Mouse (Mus musculus) forebrain, embryonic 10.5 days (tissue): ENCODE measurements around the gene Slc38a6. TPM values are rescaled to one million over a fixed set of nuclear protein-coding genes. Genes with fewer than 3 reads are reported as not detected.

Source experiments
- DNase-seq: peaks from one replicate; pipeline ENCODE4 v3.0.0-alpha.2; 2017; ENCODE audit warnings: low spot score; ENCODE audit errors: extremely low spot score
- H3K27ac ChIP-seq: fragments of 300-500 bp; sonication (generic); 2 replicates; pipeline ENCODE4 v1.5.1; 2016; ENCODE audit warnings: mild to moderate bottlenecking
- H3K27me3 ChIP-seq: fragments of 300-500 bp; sonication (generic); 2 replicates; pipeline ENCODE4 v1.6.1; 2016; ENCODE audit warnings: mild to moderate bottlenecking; ENCODE audit not compliant: poor library complexity, severe bottlenecking
- H3K36me3 ChIP-seq: fragments of 300-500 bp; sonication (generic); replicated peaks from 2 replicates; pipeline ENCODE4 v1.6.1; 2016; ENCODE audit warnings: mild to moderate bottlenecking, moderate library complexity
- H3K4me1 ChIP-seq: fragments of 300-500 bp; sonication (generic); 2 replicates; pipeline ENCODE4 v1.6.1; 2016
- H3K4me3 ChIP-seq: fragments of 300-500 bp; sonication (generic); 2 replicates; pipeline ENCODE4 v1.5.1; 2016; ENCODE audit warnings: mild to moderate bottlenecking, moderate library complexity
- H3K9me3 ChIP-seq: fragments of 300-500 bp; sonication (generic); 2 replicates; pipeline ENCODE4 v1.6.1; 2016; ENCODE audit warnings: mild to moderate bottlenecking, moderate library complexity
- WGBS: fragments of 180-500 bp; shearing (Covaris S2); methylation state at CpG from one replicate; pipeline ENCODE4 v1.1.7; 2016; 5-methylcytosine and 5-hydroxymethylcytosine counted together
- polyA plus RNA-seq: library from polyadenylated mRNA; unstranded; fragments of >200 nt; fragmentation: Nextera tagmentation; extraction: Ambion mirVana; gene quantifications from 2 replicates; pipeline ENCODE4 v1.2.1, GENCODE M21; 2016

The Slc38a6 gene
- polyA plus RNA-seq, 1 experiment from 2014 or later = 8.9 TPM

- Histone ChIP-seq H3K27ac (no peak overlapping the region), H3K36me3 (peaks cover 25% of the 10 kb centered on the region), H3K27me3 (no peaks in the 10 kb centered on the region), H3K4me3 (no peak overlapping the region), H3K9me3 (no peaks in the 10 kb centered on the region), H3K4me1 (peaks cover 23% of the 10 kb centered on the region)
- DNase-seq = no peak
- WGBS = 88% methylated on average over 3 of the region's 3 CpGs
Measured at GRCm38 (mm10) chr12:73288626-73289025, 2.0 kb downstream of the Slc38a6 start.

DNA sequence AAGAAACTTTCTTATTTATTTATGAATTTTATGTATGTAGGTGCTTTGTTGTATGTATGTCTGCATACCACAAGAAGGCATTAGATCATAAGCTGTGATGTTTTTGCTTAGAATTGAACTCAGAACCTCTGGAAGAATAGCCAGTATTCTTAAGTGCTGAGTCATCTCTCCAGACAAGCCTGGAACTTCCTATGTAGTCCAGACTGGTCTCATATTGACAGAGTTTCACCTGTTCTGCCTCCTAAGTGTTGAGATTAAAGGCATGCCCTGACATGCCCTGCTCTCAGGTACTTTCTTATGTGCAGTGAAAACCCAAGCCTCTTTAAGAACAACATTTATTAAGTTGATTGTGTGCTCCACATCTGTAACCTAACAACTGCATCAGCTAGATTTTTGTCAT, 8.3 kb downstream of the Slc38a6 start:
- Histone ChIP-seq H3K27me3 (no peaks in the 10 kb centered on the region), H3K4me3 (no peak overlapping the region), H3K27ac (no peak overlapping the region), H3K4me1 (no peaks in the 10 kb centered on the region), H3K36me3 (peaks cover 25% of the 10 kb centered on the region), H3K9me3 (no peaks in the 10 kb centered on the region)
- DNase-seq = no peak

DNA sequence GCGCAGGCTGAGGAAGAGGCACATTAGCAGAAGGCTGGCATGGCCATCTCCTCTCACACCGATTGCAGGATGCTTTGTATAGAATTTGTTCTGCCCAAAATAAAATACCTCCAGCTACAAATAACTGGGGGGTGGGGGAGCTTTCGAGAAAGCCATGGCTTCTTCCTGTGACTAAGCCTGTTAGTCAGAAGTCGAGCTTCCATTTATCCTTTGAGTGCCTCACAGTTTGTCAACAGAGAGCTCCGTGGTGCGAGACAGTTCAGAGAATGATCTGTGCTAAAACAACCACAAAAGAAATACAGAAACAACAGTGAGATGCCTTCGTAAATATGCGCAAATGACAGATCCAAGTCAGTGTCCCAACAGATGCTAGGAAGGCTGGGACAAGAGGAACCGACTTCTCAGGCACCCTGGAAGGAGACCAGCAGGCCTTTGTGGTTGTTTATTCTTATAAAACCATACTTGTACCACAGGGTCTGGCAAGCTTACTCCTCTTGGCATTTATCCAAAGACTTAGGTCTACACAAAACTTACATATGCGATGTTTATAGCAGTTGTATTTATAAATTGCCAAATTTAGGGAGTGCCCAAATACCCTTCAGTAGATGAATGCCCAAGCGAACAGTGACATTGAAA, 9.0 kb downstream of the Slc38a6 start:
- no peak for DNase-seq
- no peaks in the 10 kb centered on the region for H3K4me1 ChIP-seq
- no peak overlapping the region for H3K4me3 ChIP-seq
- H3K27ac ChIP-seq = no peak overlapping the region
- 90% methylated on average over 11 of the region's 11 CpGs for WGBS
- peaks cover 28% of the 10 kb centered on the region for H3K36me3 ChIP-seq
- H3K9me3 ChIP-seq = no peaks in the 10 kb centered on the region
- H3K27me3 ChIP-seq = no peaks in the 10 kb centered on the region

- Histone ChIP-seq H3K9me3 (no peaks in the 10 kb centered on the region), H3K4me3 (no peak overlapping the region), H3K4me1 (no peaks in the 10 kb centered on the region), H3K36me3 (peaks cover 22% of the 10 kb centered on the region), H3K27me3 (no peaks in the 10 kb centered on the region), H3K27ac (no peak overlapping the region)
- WGBS = 96% methylated on average over 5 of the region's 5 CpGs
- DNase-seq = no peak
Measured at GRCm38 (mm10) chr12:73298621-73299020, 12.0 kb downstream of the Slc38a6 start.

DNA sequence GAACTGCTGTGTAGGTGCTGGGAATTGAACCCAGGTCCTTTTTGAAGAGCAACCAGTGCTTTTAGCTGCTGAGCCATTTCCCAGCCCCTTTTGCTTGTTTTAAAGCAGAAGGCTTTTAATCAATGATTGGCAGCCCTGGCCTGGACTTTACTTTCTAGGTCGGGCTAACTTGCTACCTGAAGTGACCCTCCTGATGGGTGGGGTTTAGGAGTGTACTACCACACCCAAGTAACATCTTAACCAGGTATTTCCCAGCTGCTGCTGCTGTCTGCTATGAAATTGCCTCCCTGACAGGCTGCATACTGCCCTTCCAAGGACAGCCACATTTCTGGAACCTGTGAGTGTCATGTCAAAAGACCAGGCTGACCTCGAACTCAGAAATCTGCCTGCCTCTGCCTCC, 14.0 kb downstream of the Slc38a6 start:
- H3K27ac ChIP-seq = no peak overlapping the region
- no peaks in the 10 kb centered on the region for H3K9me3 ChIP-seq
- DNase-seq = no peak
- no peaks in the 10 kb centered on the region for H3K4me1 ChIP-seq
- H3K27me3 ChIP-seq = no peaks in the 10 kb centered on the region
- H3K36me3 ChIP-seq = peaks cover 10% of the 10 kb centered on the region
- 95% methylated on average over 2 of the region's 2 CpGs for WGBS
- H3K4me3 ChIP-seq = no peak overlapping the region

- 88% methylated on average over 4 of the region's 4 CpGs for WGBS
- Histone ChIP-seq H3K9me3 (no peaks in the 10 kb centered on the region), H3K4me1 (no peaks in the 10 kb centered on the region), H3K27ac (no peak overlapping the region), H3K36me3 (peaks cover 6% of the 10 kb centered on the region), H3K4me3 (no peak overlapping the region), H3K27me3 (no peaks in the 10 kb centered on the region)
- DNase-seq = no peak
Measured at GRCm38 (mm10) chr12:73304636-73305035, 18.1 kb downstream of the Slc38a6 start.

DNA sequence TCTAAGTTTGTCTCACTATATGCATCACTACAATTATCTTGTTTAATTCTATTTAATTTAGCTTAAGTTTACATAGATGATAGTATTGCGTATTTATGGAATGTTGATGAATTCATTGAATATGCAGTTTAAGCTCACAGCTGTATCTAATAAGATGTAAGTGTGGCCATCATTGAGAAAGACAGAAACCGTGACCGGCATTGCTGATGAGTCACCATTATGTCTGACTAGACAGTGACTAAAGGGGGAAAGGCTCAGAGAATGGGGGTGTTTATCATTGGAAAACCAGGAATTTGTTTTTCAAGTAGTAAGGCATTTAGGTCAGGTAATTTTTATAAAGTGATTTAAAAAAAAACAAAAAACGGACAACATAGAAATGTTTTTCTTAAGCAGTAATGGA, 21.2 kb downstream of the Slc38a6 start:
- DNase-seq = no peak
- H3K4me3 ChIP-seq = no peak overlapping the region
- 94% methylated on average over 4 of the region's 4 CpGs for WGBS
- H3K9me3 ChIP-seq = no peaks in the 10 kb centered on the region
- no peaks in the 10 kb centered on the region for H3K4me1 ChIP-seq
- no peaks in the 10 kb centered on the region for H3K27me3 ChIP-seq
- H3K36me3 ChIP-seq = peaks cover 12% of the 10 kb centered on the region; the same call in 1 of the 2 replicates
- H3K27ac ChIP-seq = no peak overlapping the region

DNA sequence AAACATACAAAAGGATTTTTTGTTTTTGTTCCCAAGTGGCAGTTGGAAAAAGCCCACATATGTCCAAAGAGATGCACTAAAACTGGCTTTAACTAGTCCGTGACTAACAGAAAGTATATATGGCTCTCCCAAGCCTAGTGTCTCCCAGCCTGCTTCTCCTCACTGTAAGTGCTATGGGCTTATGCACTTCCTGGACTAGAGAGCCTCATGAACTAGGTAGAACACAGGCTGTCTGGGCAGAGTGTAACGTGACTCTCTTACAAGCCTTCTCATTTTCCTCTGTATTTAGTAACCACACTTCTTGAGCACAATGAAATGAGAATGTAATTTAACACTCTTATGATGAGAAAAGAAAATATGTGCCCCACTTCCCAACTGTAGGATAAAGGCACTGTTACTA, 22.1 kb downstream of the Slc38a6 start:
- H3K4me1 ChIP-seq = no peaks in the 10 kb centered on the region
- H3K9me3 ChIP-seq = no peaks in the 10 kb centered on the region
- H3K27ac ChIP-seq = no peak overlapping the region
- H3K27me3 ChIP-seq = no peaks in the 10 kb centered on the region
- WGBS = 87% methylated on average over 2 of the region's 2 CpGs
- no peak for DNase-seq
- peaks cover 12% of the 10 kb centered on the region; the same call in 1 of the 2 replicates for H3K36me3 ChIP-seq
- no peak overlapping the region for H3K4me3 ChIP-seq

DNA sequence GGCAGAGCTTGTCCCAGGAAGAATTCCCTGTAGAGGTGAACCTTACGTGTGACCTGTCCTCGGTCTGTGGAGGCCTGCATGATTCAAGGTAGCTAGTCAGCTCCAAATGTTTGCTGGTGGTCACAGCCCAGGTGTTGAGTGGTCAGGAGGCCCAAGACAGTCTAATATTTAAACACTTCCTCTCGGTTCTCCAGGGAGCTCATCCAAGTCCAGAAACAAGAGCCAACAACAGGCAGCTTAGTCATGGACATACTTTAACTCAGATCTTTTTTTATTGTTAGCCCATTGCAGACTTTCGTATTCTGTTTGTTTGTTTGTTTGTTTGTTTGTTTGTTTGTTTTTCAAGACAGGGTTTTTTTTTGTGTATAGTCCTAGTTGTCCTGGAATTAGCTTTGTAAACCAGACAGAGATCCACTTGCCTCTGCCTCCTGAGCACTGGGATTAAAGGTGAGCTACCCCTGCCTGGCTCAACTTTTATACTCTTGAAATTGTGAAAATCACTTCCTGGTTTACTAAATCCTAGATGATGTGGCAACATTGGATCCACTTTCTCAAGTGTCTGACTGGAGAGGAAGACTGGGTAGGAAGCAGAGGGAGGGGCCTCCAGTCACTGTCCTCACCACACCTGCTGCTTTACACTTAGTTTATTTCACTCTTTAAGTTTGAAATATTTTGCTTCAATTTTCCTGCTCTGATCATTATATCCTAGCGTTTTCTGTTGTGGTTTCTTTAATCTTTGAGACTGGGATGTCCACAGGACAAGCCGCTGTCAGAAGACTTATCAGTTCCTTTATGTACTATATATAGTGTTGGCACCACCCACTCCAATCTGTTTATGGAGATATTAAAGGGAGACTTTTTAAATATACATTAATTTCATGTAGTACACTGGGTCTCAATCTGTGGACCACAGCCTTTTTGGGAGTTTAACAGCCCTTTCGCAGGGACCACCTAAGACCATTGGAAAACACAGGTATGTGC, 31.4 kb downstream of the Slc38a6 start:
- Histone ChIP-seq H3K9me3 (no peaks in the 10 kb centered on the region), H3K4me1 (peaks cover 9% of the 10 kb centered on the region), H3K27ac (no peak overlapping the region), H3K27me3 (no peaks in the 10 kb centered on the region), H3K4me3 (no peak overlapping the region), H3K36me3 (peaks cover 9% of the 10 kb centered on the region)
- no peak for DNase-seq
- 91% methylated on average over 7 of the region's 7 CpGs for WGBS

- Histone ChIP-seq H3K4me3 (no peak overlapping the region), H3K4me1 (peaks cover 23% of the 10 kb centered on the region), H3K27me3 (no peaks in the 10 kb centered on the region), H3K27ac (no peak overlapping the region), H3K9me3 (no peaks in the 10 kb centered on the region), H3K36me3 (no peaks in the 10 kb centered on the region)
- 95% methylated on average over 8 of the region's 8 CpGs for WGBS
- DNase-seq = no peak
Measured at GRCm38 (mm10) chr12:73324180-73324586, 37.6 kb downstream of the Slc38a6 start.

GRCm38 (mm10) chr12:73324742-73325141, 38.2 kb downstream of the Slc38a6 start:
- no peak overlapping the region for H3K27ac ChIP-seq
- no peaks in the 10 kb centered on the region for H3K36me3 ChIP-seq
- H3K9me3 ChIP-seq = no peaks in the 10 kb centered on the region
- no peak for DNase-seq
- H3K4me3 ChIP-seq = no peak overlapping the region
- peaks cover 23% of the 10 kb centered on the region for H3K4me1 ChIP-seq
- H3K27me3 ChIP-seq = no peaks in the 10 kb centered on the region
- 89% methylated on average over 1 of the region's 1 CpGs for WGBS

DNA sequence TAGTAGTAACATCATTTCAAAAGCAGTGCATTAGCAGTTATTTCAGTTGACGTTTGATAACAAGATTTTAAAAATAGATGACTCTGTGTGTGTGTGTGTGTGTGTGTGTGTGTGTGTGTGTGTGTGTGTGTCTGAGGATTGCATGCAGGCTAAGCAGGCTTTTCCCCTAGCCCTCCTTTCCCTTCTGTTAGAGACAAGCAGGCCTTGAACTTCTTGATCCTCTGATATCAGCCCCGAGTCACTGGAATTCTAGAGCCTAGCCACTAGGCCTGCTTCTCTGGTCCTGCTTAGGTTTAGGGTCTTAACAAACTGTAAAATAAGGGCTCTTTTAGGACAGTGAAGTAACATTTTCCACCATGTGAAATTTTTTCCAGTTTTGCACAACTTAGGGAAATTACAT, 38.6 kb downstream of the Slc38a6 start:
- Histone ChIP-seq H3K4me3 (no peak overlapping the region), H3K36me3 (no peaks in the 10 kb centered on the region), H3K27ac (no peak overlapping the region), H3K27me3 (no peaks in the 10 kb centered on the region), H3K9me3 (no peaks in the 10 kb centered on the region), H3K4me1 (peaks cover 23% of the 10 kb centered on the region)
- WGBS = 75% methylated on average over 2 of the region's 2 CpGs
- no peak for DNase-seq

GRCm38 (mm10) chr12:73325617-73326016, 39.0 kb downstream of the Slc38a6 start:
- no peaks in the 10 kb centered on the region for H3K27me3 ChIP-seq
- H3K4me1 ChIP-seq = peaks cover 23% of the 10 kb centered on the region
- H3K9me3 ChIP-seq = no peaks in the 10 kb centered on the region
- no peak overlapping the region for H3K4me3 ChIP-seq
- WGBS = 65% methylated on average over 4 of the region's 4 CpGs
- no peaks in the 10 kb centered on the region for H3K36me3 ChIP-seq
- H3K27ac ChIP-seq = no peak overlapping the region
- no peak for DNase-seq
